Mouse (Mus musculus): ENCODE measurements around the gene Adrb1. TPM values are rescaled to one million over a fixed set of nuclear protein-coding genes. Genes with fewer than 3 reads are reported as not detected.
"Not testable (repeated sequence)": the region's sequence is repeated elsewhere in the genome, so short reads cannot be mapped to it uniquely, and the experiment has no call there.

Gene Adrb1
- polyA plus RNA-seq, 1 experiment from 2014 or later: 1.1 TPM

DNA sequence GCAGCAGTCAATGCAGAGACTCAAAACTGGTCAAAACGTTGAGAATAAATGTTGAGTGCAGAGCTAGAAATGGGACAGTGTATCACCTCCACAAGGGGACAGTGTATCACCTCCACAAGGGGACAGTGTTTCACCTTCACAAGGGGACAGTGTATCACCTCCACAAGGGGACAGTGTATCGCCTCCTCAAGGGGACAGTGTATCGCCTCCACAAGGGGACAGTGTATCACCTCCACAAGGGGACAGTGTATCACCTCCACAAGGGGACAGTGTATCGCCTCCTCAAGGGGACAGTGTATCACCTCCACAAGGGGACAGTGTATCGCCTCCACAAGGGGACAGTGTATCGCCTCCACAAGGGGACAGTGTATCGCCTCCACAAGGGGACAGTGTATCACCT lies 56.5 kb downstream of the Adrb1 start:
- not testable (repeated sequence) for H3K4me3 ChIP-seq; H3K9me3 ChIP-seq; H3K36me3 ChIP-seq; H3K27ac ChIP-seq (replicated peaks); H3K4me2 ChIP-seq; H3K9ac ChIP-seq; ATAC-seq (ENCODE audit: low FRiP score, low read depth); H3K4me1 ChIP-seq (replicated peaks)
- H3K27me3 ChIP-seq: peaks cover 11% of the 10 kb centered on the region
- WGBS: 98% methylated on average over 7 of the region's 7 CpGs

Other genes with a start within 250 kb of the Adrb1 start
- gene Dclre1a, start 174.0 kb upstream of the Adrb1 start, polyA plus RNA-seq (2015; fragmentation: Nextera tagmentation; extraction: Ambion mirVana): 9.6 and 11.2 TPM in 2 replicates
- gene Nhlrc2, start 173.9 kb upstream of the Adrb1 start, polyA plus RNA-seq (2015; fragmentation: Nextera tagmentation; extraction: Ambion mirVana): 7.4 and 8.8 TPM in 2 replicates
- 20.3 and 22.9 TPM in 2 replicates for gene Ccdc186, start 100.0 kb downstream of the Adrb1 start, polyA plus RNA-seq (2015; fragmentation: Nextera tagmentation; extraction: Ambion mirVana)
- gene Tdrd1, start 104.0 kb downstream of the Adrb1 start, polyA plus RNA-seq (2015; fragmentation: Nextera tagmentation; extraction: Ambion mirVana): 1.1 and 1.3 TPM in 2 replicates
- 0.50 and 0.62 TPM in 2 replicates for gene Vwa2, start 152.1 kb downstream of the Adrb1 start, polyA plus RNA-seq (2015; fragmentation: Nextera tagmentation; extraction: Ambion mirVana)

Measured in hindbrain, embryonic 15.5 days (tissue).